Mouse (Mus musculus) embryonic facial prominence, embryonic 11.5 days (tissue): ENCODE measurements around the gene Plac9a. TPM values are rescaled to one million over a fixed set of nuclear protein-coding genes. Genes with fewer than 3 reads are reported as not detected.
A peak's percentile ranks its signal among the peaks of the same experiment; 100 is the strongest.
"Not testable (repeated sequence)": the region's sequence is repeated elsewhere in the genome, so short reads cannot be mapped to it uniquely, and the experiment has no call there.

ENCODE experiments used
- ATAC-seq: fragments of 200-750 bp; cut with Nextera tagmentation; replicated peaks from 2 replicates; pipeline ENCODE4 v1.8.0; 2017; ENCODE audit warnings: low read depth; ENCODE audit not compliant: insufficient number of reproducible peaks, low FRiP score, low TSS enrichment
- DNase-seq: peaks from one replicate; pipeline ENCODE4 v3.0.0-alpha.2; 2015; ENCODE audit warnings: low spot score
- H3K27ac ChIP-seq: fragments of 300-500 bp; sonication (generic); replicated peaks from 2 replicates; pipeline ENCODE4 v1.5.1; 2014; ENCODE audit warnings: mild to moderate bottlenecking, low read depth, low read length, control low read depth
- H3K27me3 ChIP-seq: fragments of 300-500 bp; sonication (generic); 2 replicates; pipeline ENCODE4 v1.6.1; 2014; ENCODE audit warnings: mild to moderate bottlenecking, low read length, moderate library complexity, mixed read lengths; ENCODE audit not compliant: control insufficient read depth, insufficient read depth
- H3K36me3 ChIP-seq: fragments of 300-500 bp; sonication (generic); replicated peaks from 2 replicates; pipeline ENCODE4 v1.6.1; 2014; ENCODE audit warnings: low read depth, mild to moderate bottlenecking, low read length, moderate library complexity, mixed read lengths; ENCODE audit not compliant: control insufficient read depth, insufficient read depth
- H3K4me1 ChIP-seq: fragments of 300-500 bp; sonication (generic); 2 replicates; pipeline ENCODE4 v1.6.1; 2014; ENCODE audit warnings: low read length, mixed read lengths; ENCODE audit not compliant: control insufficient read depth, insufficient read depth
- H3K4me2 ChIP-seq: fragments of 300-500 bp; sonication (generic); 2 replicates; pipeline ENCODE4 v1.6.1; 2014; ENCODE audit warnings: low read depth, mild to moderate bottlenecking, control low read depth, low read length, moderate library complexity
- H3K4me3 ChIP-seq: fragments of 300-500 bp; sonication (generic); 2 replicates; pipeline ENCODE4 v1.5.1; 2014; ENCODE audit warnings: low read depth, low read length, control low read depth
- H3K9ac ChIP-seq: fragments of 300-500 bp; sonication (generic); replicated peaks from 2 replicates; pipeline ENCODE4 v1.6.1; 2014; ENCODE audit warnings: mild to moderate bottlenecking, control low read depth, low read length
- H3K9me3 ChIP-seq: fragments of 300-500 bp; sonication (generic); replicated peaks from 2 replicates; pipeline ENCODE4 v1.6.1; 2016; ENCODE audit warnings: mild to moderate bottlenecking, low read length, inconsistent platforms, mixed read lengths; ENCODE audit not compliant: control insufficient read depth
- WGBS: fragments of 180-500 bp; shearing (Covaris S2); extraction: QIAGEN DNeasy Blood & Tissue Kit; methylation state at CpG from one replicate; pipeline ENCODE4 v1.1.7; 2014; 5-methylcytosine and 5-hydroxymethylcytosine counted together
- polyA plus RNA-seq: library from polyadenylated mRNA; unstranded; fragments of >200 nt; fragmentation: Nextera tagmentation; extraction: Ambion mirVana; gene quantifications from 2 replicates; pipeline ENCODE4 v1.2.1, GENCODE M21; 2014

Plac9a gene
- not detected in 2 replicates for polyA plus RNA-seq

GRCm38 (mm10) chr14:25903000-25903399, at the start of gene Plac9a:
Plac9a (minus strand) TSS chr14:25903100.
- H3K9ac ChIP-seq, H3K4me3 ChIP-seq, H3K27me3 ChIP-seq, H3K4me2 ChIP-seq, H3K27ac ChIP-seq, H3K4me1 ChIP-seq, ATAC-seq, H3K36me3 ChIP-seq, DNase-seq, H3K9me3 ChIP-seq: not testable (repeated sequence)
- WGBS: no CpG with 5 or more reads among the region's 10 CpGs

GRCm38 (mm10) chr14:25938004-25938403, 35.1 kb upstream of the Plac9a start, which contains the start of gene Cphx1:
Cphx1 (plus strand) TSS chr14:25938304.
- not testable (repeated sequence) for ATAC-seq
- WGBS: no CpG with 5 or more reads among the region's 8 CpGs

GRCm38 (mm10) chr14:25936867-25937630, 34.1 kb upstream of the Plac9a start:
- H3K4me1 ChIP-seq: not testable (repeated sequence)

More at GRCm38 (mm10) chr14:25938004-25938403, 35.1 kb upstream of the Plac9a start, which contains the start of gene Cphx1:
- H3K4me1 ChIP-seq, H3K27ac ChIP-seq, H3K36me3 ChIP-seq, H3K4me2 ChIP-seq, DNase-seq, H3K27me3 ChIP-seq, H3K4me3 ChIP-seq, H3K9me3 ChIP-seq, H3K9ac ChIP-seq: not testable (repeated sequence)

GRCm38 (mm10) chr14:25927562-25927881, 24.6 kb upstream of the Plac9a start, which contains the start of gene Tmem254a:
Tmem254a (minus strand) TSS chr14:25927672.
- not testable (repeated sequence) for H3K9me3 ChIP-seq, H3K4me3 ChIP-seq, ATAC-seq, H3K9ac ChIP-seq, H3K4me1 ChIP-seq, H3K27me3 ChIP-seq, DNase-seq, H3K4me2 ChIP-seq, H3K36me3 ChIP-seq, H3K27ac ChIP-seq
- no CpG with 5 or more reads among the region's 10 CpGs for WGBS

More at GRCm38 (mm10) chr14:25936867-25937630, 34.1 kb upstream of the Plac9a start:
- DNase-seq, H3K27me3 ChIP-seq, H3K36me3 ChIP-seq, H3K9me3 ChIP-seq, H3K27ac ChIP-seq, H3K9ac ChIP-seq, H3K4me3 ChIP-seq, ATAC-seq, H3K4me2 ChIP-seq: not testable (repeated sequence)
- no CpG with 5 or more reads among the region's 5 CpGs for WGBS

GRCm38 (mm10) chr14:25926814-25927561, 24.1 kb upstream of the Plac9a start:
- H3K27me3 ChIP-seq, DNase-seq, H3K36me3 ChIP-seq, H3K9me3 ChIP-seq, H3K4me2 ChIP-seq, H3K27ac ChIP-seq, H3K9ac ChIP-seq, H3K4me3 ChIP-seq, H3K4me1 ChIP-seq: not testable (repeated sequence)
- 0 out of 2 replicates have a peak, but pooled peaks have one; percentile 39 for ATAC-seq
- no CpG with 5 or more reads among the region's 44 CpGs for WGBS

- not testable (repeated sequence) for H3K27ac ChIP-seq
- no CpG with 5 or more reads among the region's 5 CpGs for WGBS
Measured at GRCm38 (mm10) chr14:25918427-25919170, 15.7 kb upstream of the Plac9a start.

GRCm38 (mm10) chr14:25908976-25909375, 6.1 kb upstream of the Plac9a start:
- not testable (repeated sequence) for DNase-seq, H3K9ac ChIP-seq, H3K4me1 ChIP-seq, H3K4me3 ChIP-seq, H3K27me3 ChIP-seq, H3K4me2 ChIP-seq, H3K36me3 ChIP-seq, ATAC-seq, H3K9me3 ChIP-seq, H3K27ac ChIP-seq
- WGBS: no CpG with 5 or more reads among the region's 8 CpGs

More at GRCm38 (mm10) chr14:25918427-25919170, 15.7 kb upstream of the Plac9a start:
- not testable (repeated sequence) for H3K4me1 ChIP-seq, H3K4me3 ChIP-seq, DNase-seq, H3K36me3 ChIP-seq, H3K4me2 ChIP-seq, H3K27me3 ChIP-seq, ATAC-seq, H3K9me3 ChIP-seq, H3K9ac ChIP-seq
